Mouse (Mus musculus) bone marrow, adult 2 months (tissue): ENCODE data around the gene Gcm2. TPM values are rescaled to one million over a fixed set of nuclear protein-coding genes. Genes with fewer than 3 reads are reported as not detected.

Source experiments
- H3K27ac ChIP-seq: fragments of 200-500 bp; 2 replicates; pipeline ENCODE4 v1.5.1; 2012; ENCODE audit warnings: low read depth, mild to moderate bottlenecking, control low read depth, inconsistent platforms, low read length; ENCODE audit not compliant: control insufficient read depth, poor library complexity, insufficient read depth
- H3K4me1 ChIP-seq: fragments of 200-500 bp; 2 replicates; pipeline ENCODE4 v1.6.1; 2011; ENCODE audit warnings: low read length; ENCODE audit not compliant: control insufficient read depth, insufficient read depth
- H3K4me3 ChIP-seq: fragments of 200-500 bp; replicated peaks from 2 replicates; pipeline ENCODE3; 2011; ENCODE audit warnings: mild to moderate bottlenecking, low read depth, low read length, control low read depth; ENCODE audit not compliant: control insufficient read depth
- CTCF ChIP-seq: fragments of 200-500 bp; IDR thresholded peaks from 2 replicates; pipeline ENCODE4 v1.5.1; 2011; ENCODE audit warnings: low read length, control low read depth; ENCODE audit not compliant: control insufficient read depth, insufficient read depth
- POLR2A ChIP-seq: fragments of 200-500 bp; IDR thresholded peaks from 2 replicates; pipeline ENCODE4 v1.6.1; 2011; ENCODE audit warnings: low read depth, mild to moderate bottlenecking, control low read depth, low read length, borderline replicate concordance; ENCODE audit not compliant: control insufficient read depth
- WGBS: fragments of 180-500 bp; shearing (Covaris S2); methylation state at CpG from one replicate; pipeline ENCODE4 v1.1.7; 2018; 5-methylcytosine and 5-hydroxymethylcytosine counted together
- polyA plus RNA-seq: library from polyadenylated mRNA; stranded (reverse); fragments of >200 nt; gene quantifications from 2 replicates; pipeline ENCODE4 v1.2.4, GENCODE M21; 2011; ENCODE audit warnings: low replicate concordance; ENCODE audit not compliant: missing spikeins, insufficient read depth, insufficient read length

Gcm2 gene
- polyA plus RNA-seq, 1 experiment, result not detected

- 17% methylated on average over 24 of the region's 24 CpGs for WGBS
- Histone ChIP-seq H3K4me3 (no peak overlapping the region), H3K27ac (no peak overlapping the region), H3K4me1 (no peaks in the 10 kb centered on the region; the same call in 1 of the 2 replicates)
- no peak for TF ChIP-seq CTCF
Observed at GRCm38 (mm10) chr13:41078690-41079420, 32.0 kb downstream of the Gcm2 start.

GRCm38 (mm10) chr13:41077921-41078320, 32.9 kb downstream of the Gcm2 start:
- WGBS, result 70% methylated on average over 9 of the region's 9 CpGs

GRCm38 (mm10) chr13:41073819-41074218, 37.0 kb downstream of the Gcm2 start:
- H3K4me3 ChIP-seq, result no peak overlapping the region
- no peak overlapping the region for H3K27ac ChIP-seq
- 51% methylated on average over 5 of the region's 5 CpGs for WGBS
- TF ChIP-seq POLR2A, result no peak
- TF ChIP-seq CTCF, result no peak
- H3K4me1 ChIP-seq, result no peaks in the 10 kb centered on the region; the same call in 1 of the 2 replicates

More at GRCm38 (mm10) chr13:41077921-41078320, 32.9 kb downstream of the Gcm2 start:
- H3K27ac ChIP-seq, result no peak overlapping the region
- TF ChIP-seq CTCF (no peak), POLR2A (no peak)
- H3K4me1 ChIP-seq, result no peaks in the 10 kb centered on the region; the same call in 1 of the 2 replicates
- H3K4me3 ChIP-seq, result no peak overlapping the region

GRCm38 (mm10) chr13:41071617-41072016, 39.2 kb downstream of the Gcm2 start:
- H3K27ac ChIP-seq, result no peak overlapping the region
- WGBS, result 86% methylated on average over 11 of the region's 11 CpGs
- H3K4me3 ChIP-seq, result no peak overlapping the region
- TF ChIP-seq POLR2A (no peak), CTCF (no peak)
- H3K4me1 ChIP-seq, result no peaks in the 10 kb centered on the region; the same call in 1 of the 2 replicates

GRCm38 (mm10) chr13:41067618-41068017, 43.2 kb downstream of the Gcm2 start:
- no peak overlapping the region for H3K4me3 ChIP-seq
- no peaks in the 10 kb centered on the region for H3K4me1 ChIP-seq
- WGBS, result 86% methylated on average over 4 of the region's 4 CpGs
- H3K27ac ChIP-seq, result no peak overlapping the region
- TF ChIP-seq CTCF, result no peak
- TF ChIP-seq POLR2A, result no peak

DNA sequence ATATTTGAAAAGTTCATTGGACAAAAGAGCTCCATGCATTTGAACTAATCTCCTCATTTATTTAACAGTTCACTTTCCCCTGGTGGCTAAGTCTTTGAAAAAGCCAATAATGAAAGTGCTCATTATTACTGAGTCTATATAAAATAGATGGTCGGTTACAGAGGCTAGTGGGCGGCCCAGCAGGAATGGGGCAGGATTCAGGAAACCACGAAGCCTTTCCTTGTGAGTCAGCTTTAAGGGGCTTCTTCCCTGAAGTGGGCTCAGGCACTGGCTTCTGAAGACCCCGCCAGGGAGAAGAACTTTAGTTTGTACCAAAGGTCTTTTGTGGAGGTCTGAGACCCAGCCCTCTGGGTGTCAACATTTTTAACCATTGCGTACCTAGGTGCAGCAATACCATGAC, 58.9 kb downstream of the Gcm2 start:
- no peak overlapping the region for H3K27ac ChIP-seq
- H3K4me3 ChIP-seq, result no peak overlapping the region
- WGBS, result 63% methylated on average over 5 of the region's 5 CpGs
- no peaks in the 10 kb centered on the region for H3K4me1 ChIP-seq
- TF ChIP-seq CTCF, result no peak
- TF ChIP-seq POLR2A, result no peak

Other genes with a start within 250 kb of the Gcm2 start
- gene Pak1ip1, start 110.0 kb downstream of the Gcm2 start, polyA plus RNA-seq, result 45.4 and 46.5 TPM in 2 replicates
- 304 and 383 TPM in 2 replicates for gene Tmem14c, start 94.7 kb downstream of the Gcm2 start, polyA plus RNA-seq
- not detected in 2 replicates for gene Mak, start 31.3 kb downstream of the Gcm2 start, polyA plus RNA-seq
- not detected in 2 replicates for gene Sycp2l, start 3.3 kb upstream of the Gcm2 start, polyA plus RNA-seq
- gene Elovl2, start 109.4 kb upstream of the Gcm2 start, polyA plus RNA-seq, result 0.25 and 2.3 TPM in 2 replicates
- gene Smim13, start 138.8 kb upstream of the Gcm2 start, polyA plus RNA-seq, result 3.6 and 7.0 TPM in 2 replicates
- gene Gm17364, start 162.9 kb upstream of the Gcm2 start, polyA plus RNA-seq, result not detected in 2 replicates